Mouse (Mus musculus) G1E (cell line): ENCODE data around the gene Unc119.

Experiments
- CTCF ChIP-seq: IDR thresholded peaks from 2 replicates; pipeline ENCODE4 v1.5.1; 2012; ENCODE audit warnings: low read depth, low read length, inconsistent platforms, mixed read lengths
- GATA1 ChIP-seq: IDR thresholded peaks from 2 replicates; pipeline ENCODE4 v1.6.1; 2012; ENCODE audit warnings: borderline replicate concordance, low read length, inconsistent platforms, mixed read lengths
- POLR2AphosphoS5 ChIP-seq: IDR thresholded peaks from 2 replicates; pipeline ENCODE4 v1.6.1; 2012; ENCODE audit warnings: low read depth, low read length, inconsistent platforms; ENCODE audit not compliant: insufficient replicate concordance
- TAL1 ChIP-seq: conservative IDR thresholded peaks from 2 replicates; pipeline ENCODE4 v1.6.1; 2012; ENCODE audit warnings: low read depth, low read length, inconsistent platforms, mixed read lengths

DNA sequence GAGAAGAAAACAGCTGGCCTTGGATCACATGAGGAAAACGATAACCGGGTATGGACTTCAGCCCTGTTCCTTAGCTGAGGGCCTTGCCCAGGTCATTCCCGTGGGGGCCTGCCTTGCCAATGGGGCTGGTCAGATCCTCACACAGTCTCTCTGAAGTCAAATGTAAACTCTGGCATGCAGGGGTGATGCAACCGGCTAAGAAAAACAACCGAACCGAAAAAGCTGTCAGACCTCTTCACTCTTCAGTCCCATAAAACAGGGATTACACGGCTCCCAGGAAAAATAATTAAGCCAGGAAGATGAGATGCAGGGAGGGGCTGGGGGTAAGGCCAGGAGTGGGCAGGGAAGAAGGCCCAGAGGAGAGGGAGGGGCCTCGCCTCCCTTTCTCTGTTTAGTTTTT is 20.8 kb downstream of the Unc119 start:
- no peak for TF ChIP-seq CTCF
- no peak for TF ChIP-seq GATA1
- no peak for TF ChIP-seq TAL1
- no peak for TF ChIP-seq POLR2AphosphoS5
